Mouse (Mus musculus) CH12.LX (cell line): ENCODE measurements at regions not wholly inside any gene's neighbourhood (a gene's known extent, or its start where the extent isn't known, plus 50 kb on each side); places are given as distances from the start of the nearest gene placed in this dataset.

Experiments
- DNase-seq: peaks from one replicate; pipeline ENCODE4 v3.0.0-alpha.2; 2013; ENCODE audit errors: extremely low read depth
- H3K27ac ChIP-seq: 2 replicates; pipeline ENCODE4 v1.5.1; 2012; ENCODE audit warnings: low read depth, mild to moderate bottlenecking, control low read depth, moderate library complexity; ENCODE audit not compliant: insufficient read depth
- H3K27me3 ChIP-seq: replicated peaks from 2 replicates; pipeline ENCODE3; 2012; ENCODE audit warnings: inconsistent platforms
- H3K36me3 ChIP-seq, 2 experiments: replicated peaks in 1 of 2; 2 replicates each; pipeline versions ENCODE3 to v1.6.1; 2012; ENCODE audit warnings: inconsistent platforms in 1 of 2, low read length in 1 of 2, mild to moderate bottlenecking in 1 of 2, mixed read lengths in 1 of 2, moderate library complexity in 1 of 2; ENCODE audit not compliant: control insufficient read depth in 1 of 2, insufficient read depth in 1 of 2
- H3K4me1 ChIP-seq, 2 experiments: 2 replicates each; pipeline ENCODE4 v1.6.1; 2012; ENCODE audit warnings: inconsistent platforms in 1 of 2, moderate library complexity in 1 of 2; ENCODE audit not compliant: insufficient read depth in 2 of 2, control insufficient read depth in 1 of 2
- H3K4me2 ChIP-seq: 2 replicates; pipeline ENCODE4 v1.6.1; 2012; ENCODE audit warnings: low read depth, mild to moderate bottlenecking, control low read depth; ENCODE audit not compliant: poor library complexity, insufficient read depth, severe bottlenecking
- H3K4me3 ChIP-seq, 3 experiments: fragments of 150-350 bp in 1 of 3; sonication (generic) in 1 of 3; replicated peaks in 1 of 3; 2 replicates each; pipeline versions ENCODE3 to v1.5.1; 2011 to 2012; ENCODE audit warnings: low read depth in 2 of 3, low read length in 2 of 3, mild to moderate bottlenecking in 2 of 3, moderate library complexity in 2 of 3, control low read depth in 1 of 3, improper control_type of control experiment in 1 of 3, inconsistent platforms in 1 of 3, mixed read lengths in 1 of 3; ENCODE audit not compliant: poor library complexity in 1 of 3
- H3K79me2 ChIP-seq: replicated peaks from 2 replicates; pipeline ENCODE4 v1.6.1; 2012; ENCODE audit warnings: mild to moderate bottlenecking, moderate library complexity; ENCODE audit not compliant: control insufficient read depth, poor library complexity, insufficient read depth, severe bottlenecking; ENCODE audit errors: extremely low read depth
- H3K9ac ChIP-seq: 2 replicates; pipeline ENCODE4 v1.6.1; 2012; ENCODE audit warnings: low read depth, mild to moderate bottlenecking, control low read depth, moderate library complexity; ENCODE audit not compliant: insufficient read depth
- H3K9me3 ChIP-seq: replicated peaks from 2 replicates; pipeline ENCODE3; 2012; ENCODE audit warnings: low read length, inconsistent platforms, mixed read lengths
- BHLHE40 ChIP-seq: IDR thresholded peaks from 2 replicates; pipeline ENCODE4 v1.6.1; 2011; ENCODE audit warnings: mild to moderate bottlenecking, low read depth, low read length, improper control_type of control experiment
- CHD1 ChIP-seq: IDR thresholded peaks from 2 replicates; pipeline ENCODE4 v1.6.1; 2012; ENCODE audit warnings: low read depth, low read length, improper control_type of control experiment, inconsistent platforms
- GABPA ChIP-seq: IDR thresholded peaks from 2 replicates; pipeline ENCODE4 v1.6.1; 2012; ENCODE audit warnings: low read depth, low read length, improper control_type of control experiment, inconsistent platforms; ENCODE audit not compliant: insufficient replicate concordance
- HCFC1 ChIP-seq: IDR thresholded peaks from 2 replicates; pipeline ENCODE4 v1.6.1; 2012; ENCODE audit warnings: low read depth, mild to moderate bottlenecking, inconsistent platforms, low read length, improper control_type of control experiment
- IRF4 ChIP-seq: IDR thresholded peaks from 2 replicates; pipeline ENCODE4 v1.6.1; 2014; ENCODE audit warnings: low read depth, mild to moderate bottlenecking, inconsistent platforms, low read length, improper control_type of control experiment
- JUN ChIP-seq: IDR thresholded peaks from 2 replicates; pipeline ENCODE4 v1.6.1; 2011; ENCODE audit warnings: low read depth, mild to moderate bottlenecking, low read length, improper control_type of control experiment, moderate library complexity; ENCODE audit not compliant: insufficient read depth
- KAT2A ChIP-seq: IDR thresholded peaks from 2 replicates; pipeline ENCODE4 v1.6.1; 2012; ENCODE audit warnings: low read length, improper control_type of control experiment, inconsistent platforms; ENCODE audit not compliant: insufficient replicate concordance
- MAFK ChIP-seq: IDR thresholded peaks from 2 replicates; pipeline ENCODE4 v1.6.1; 2011; ENCODE audit warnings: low read length, improper control_type of control experiment; ENCODE audit not compliant: insufficient replicate concordance
- MAX ChIP-seq: IDR thresholded peaks from 2 replicates; pipeline ENCODE4 v1.6.1; 2011; ENCODE audit warnings: low read length, improper control_type of control experiment
- MEF2A ChIP-seq: IDR thresholded peaks from 2 replicates; pipeline ENCODE4 v1.6.1; 2014; ENCODE audit warnings: low read depth, mild to moderate bottlenecking, inconsistent platforms, low read length, improper control_type of control experiment, borderline replicate concordance
- MXI1 ChIP-seq: IDR thresholded peaks from 2 replicates; pipeline ENCODE4 v1.6.1; 2011; ENCODE audit warnings: mild to moderate bottlenecking, low read depth, low read length, improper control_type of control experiment
- NELFE ChIP-seq: IDR thresholded peaks from 2 replicates; pipeline ENCODE4 v1.6.1; 2011; ENCODE audit warnings: low read depth, low read length, improper control_type of control experiment
- NRF1 ChIP-seq: IDR thresholded peaks from 2 replicates; pipeline ENCODE4 v1.6.1; 2014; ENCODE audit warnings: low read depth, mild to moderate bottlenecking, inconsistent platforms, low read length, improper control_type of control experiment, moderate library complexity
- POLR2A ChIP-seq: IDR thresholded peaks from 2 replicates; pipeline ENCODE4 v1.6.1; 2011; ENCODE audit warnings: low read depth, mild to moderate bottlenecking, improper control_type of control experiment, low read length
- SIN3A ChIP-seq: IDR thresholded peaks from 2 replicates; pipeline ENCODE4 v1.6.1; 2012; ENCODE audit warnings: low read length, improper control_type of control experiment, inconsistent platforms
- TBP ChIP-seq: conservative IDR thresholded peaks from 2 replicates; pipeline ENCODE4 v1.6.1; 2011; ENCODE audit warnings: low read depth, low read length, improper control_type of control experiment
- UBTF ChIP-seq: IDR thresholded peaks from 2 replicates; pipeline ENCODE4 v1.6.1; 2012; ENCODE audit warnings: low read depth, mild to moderate bottlenecking, inconsistent platforms, low read length, improper control_type of control experiment, moderate library complexity
- USF1 ChIP-seq: IDR thresholded peaks from 2 replicates; pipeline ENCODE4 v1.6.1; 2014; ENCODE audit warnings: low read depth, mild to moderate bottlenecking, inconsistent platforms, low read length, improper control_type of control experiment
- USF2 ChIP-seq: conservative IDR thresholded peaks from 2 replicates; pipeline ENCODE4 v1.6.1; 2011; ENCODE audit warnings: low read depth, low read length, improper control_type of control experiment
- ZKSCAN1 ChIP-seq: IDR thresholded peaks from 2 replicates; pipeline ENCODE4 v1.6.1; 2012; ENCODE audit warnings: low read depth, inconsistent platforms, low read length, improper control_type of control experiment, borderline replicate concordance
- ZMIZ1 ChIP-seq: IDR thresholded peaks from 2 replicates; pipeline ENCODE4 v1.6.1; 2012; ENCODE audit warnings: low read depth, mild to moderate bottlenecking, inconsistent platforms, low read length, improper control_type of control experiment
- dilution Hi-C: fragments of 300-500 bp; cut with MboI; formaldehyde crosslinking; loops from 2 replicates; pipeline ENCODE4 v1.14.3; 2020; ENCODE audit warnings: low sequenced_read_pairs; ENCODE audit not compliant: extremely low pct_unique_long_range_greater_than_20kb, extremely low pct_ligation_motif_present
- in situ Hi-C: fragments of 300-500 bp; cut with MboI; formaldehyde crosslinking; loops from 3 replicates; pipeline ENCODE4 v1.14.3; 2019; ENCODE audit warnings: low sequenced_read_pairs, low pct_ligation_motif_present, low pct_unique_long_range_greater_than_20kb, mixed read lengths

DNA sequence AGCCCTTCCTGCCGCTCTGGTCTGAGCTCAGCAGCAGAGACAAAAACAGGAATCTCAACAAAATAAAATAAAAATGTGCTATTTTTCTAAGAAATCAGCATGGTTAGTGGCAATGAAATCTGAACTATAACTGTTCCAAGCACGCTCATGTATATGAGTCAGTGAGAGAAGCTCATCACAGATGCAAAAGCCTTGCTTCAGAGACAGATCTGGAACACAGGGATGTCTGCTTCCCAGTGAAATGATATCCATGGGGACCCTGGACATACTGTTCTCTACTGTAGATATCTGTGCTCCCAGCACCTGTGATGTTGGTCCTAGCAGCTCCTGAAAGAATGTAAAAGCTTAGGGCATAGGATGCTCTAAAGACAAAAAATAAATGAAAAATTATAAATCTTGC, 321.2 kb upstream of the BB014433 start:
- H3K27me3 ChIP-seq = no peaks in the 10 kb centered on the region
- no peaks in the 10 kb centered on the region for H3K79me2 ChIP-seq
- no peak for DNase-seq
- H3K9me3 ChIP-seq = peaks cover 66% of the 10 kb centered on the region
- H3K9ac ChIP-seq = no peak overlapping the region
- H3K4me2 ChIP-seq = no peak overlapping the region
- in situ Hi-C loops (no loop called here), dilution Hi-C loops (no loop called here)
- H3K4me3 ChIP-seq = no peak overlapping the region
- no peaks in the 10 kb centered on the region for H3K4me1 ChIP-seq
- H3K27ac ChIP-seq = no peak overlapping the region
- no peaks in the 10 kb centered on the region for H3K36me3 ChIP-seq
- TF ChIP-seq CHD1 (no peak), GABPA (no peak), MXI1 (no peak), TBP (no peak), IRF4 (no peak), KAT2A (no peak), SIN3A (no peak), UBTF (no peak), JUN (no peak), ZMIZ1 (no peak), HCFC1 (no peak), ZKSCAN1 (no peak), USF2 (no peak), MAX (no peak), NELFE (no peak), BHLHE40 (no peak), MEF2A (no peak), USF1 (no peak), POLR2A (no peak), NRF1 (no peak)

- Histone ChIP-seq H3K79me2 (no peaks in the 10 kb centered on the region), H3K4me2 (no peak overlapping the region), H3K27me3 (no peaks in the 10 kb centered on the region), H3K9ac (no peak overlapping the region), H3K36me3 (no peaks in the 10 kb centered on the region), H3K9me3 (peaks cover 65% of the 10 kb centered on the region), H3K4me1 (no peaks in the 10 kb centered on the region), H3K4me3 (no peak overlapping the region), H3K27ac (no peak overlapping the region)
- TF ChIP-seq HCFC1 = no peak
- TF ChIP-seq MAX = no peak
- TF ChIP-seq NELFE = no peak
- no peak for TF ChIP-seq POLR2A
- TF ChIP-seq MAFK = no peak
- dilution Hi-C loops (no loop called here), in situ Hi-C loops (no loop called here)
- no peak for DNase-seq
Observed at GRCm38 (mm10) chr8:15364546-15364945, 318.7 kb upstream of the BB014433 start.
